Mouse (Mus musculus): ENCODE measurements around the gene Gm45713. TPM values are rescaled to one million over a fixed set of nuclear protein-coding genes. Genes with fewer than 3 reads are reported as not detected.
A peak's percentile ranks its signal among the peaks of the same experiment; 100 is the strongest.

The Gm45713 gene
- 0.52 and 0.86 TPM in 2 replicates for polyA plus RNA-seq (2015; fragmentation: Nextera tagmentation; extraction: Ambion mirVana)

DNA sequence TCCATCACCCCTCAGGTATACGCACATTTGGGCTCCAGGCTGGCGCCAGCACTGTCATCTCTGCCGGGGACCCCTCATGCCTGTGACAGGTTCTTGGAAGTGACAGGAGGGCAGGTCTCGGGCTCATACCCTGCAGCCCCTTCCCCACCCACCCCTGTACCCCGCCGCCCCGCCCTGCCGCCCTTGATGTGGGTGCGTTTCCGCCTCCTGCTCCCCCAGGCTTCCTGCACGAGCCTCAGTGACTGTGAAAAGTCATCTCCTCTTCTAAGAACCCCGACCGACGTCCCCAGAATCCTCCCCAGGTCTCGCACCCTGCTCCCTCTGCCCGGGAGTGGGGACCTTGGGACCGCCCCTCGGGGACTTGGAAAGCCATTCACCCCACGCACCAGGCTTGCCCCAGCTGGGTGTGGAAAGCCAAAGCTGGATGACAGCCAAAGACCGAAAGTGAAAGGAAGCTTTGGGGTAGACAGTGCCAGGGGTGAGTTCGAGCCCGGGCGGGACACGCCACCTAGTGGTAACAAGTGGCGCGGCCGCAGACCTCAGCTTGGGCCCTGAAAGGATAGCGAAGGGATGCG lies at the start of gene Gm45713, which contains the start of gene Flt3l:
Gene Gm45713, minus strand, starts transcription at position 239 of the 575 bp plus-strand sequence.
Gene Flt3l, minus strand, starts transcription at position 440 of the 575 bp plus-strand sequence.

DNA sequence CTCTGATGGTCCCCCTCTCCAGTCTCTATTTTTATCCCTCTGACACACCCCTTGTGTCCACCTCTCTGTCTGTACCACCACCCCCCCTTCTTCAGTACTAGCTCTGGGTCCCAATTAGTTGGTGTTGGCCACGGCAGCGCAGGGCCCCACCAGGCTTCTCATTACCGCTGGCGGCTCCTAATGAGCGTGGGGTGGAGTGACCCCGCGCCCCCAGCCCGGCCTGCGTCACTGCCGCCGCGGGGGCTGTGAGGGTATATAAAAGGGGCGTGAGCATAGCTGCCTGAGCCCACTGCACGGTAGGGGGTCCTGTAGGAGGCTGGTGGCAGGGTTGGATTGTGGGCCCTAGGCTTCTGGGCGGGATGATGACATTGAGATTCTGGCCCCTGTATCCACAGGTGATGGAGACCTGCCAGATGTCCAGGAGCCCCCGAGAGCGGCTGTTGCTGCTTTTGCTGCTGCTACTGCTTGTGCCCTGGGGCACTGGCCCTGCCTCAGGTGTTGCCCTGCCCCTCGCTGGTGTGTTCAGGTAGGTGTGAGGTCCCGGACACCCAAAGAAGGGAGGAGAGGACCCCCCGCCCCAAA lies 45.0 kb upstream of the Gm45713 start, which contains the start of gene Pth2:
Gene Pth2, plus strand, starts transcription at position 100 of the 582 bp plus-strand sequence.

DNA sequence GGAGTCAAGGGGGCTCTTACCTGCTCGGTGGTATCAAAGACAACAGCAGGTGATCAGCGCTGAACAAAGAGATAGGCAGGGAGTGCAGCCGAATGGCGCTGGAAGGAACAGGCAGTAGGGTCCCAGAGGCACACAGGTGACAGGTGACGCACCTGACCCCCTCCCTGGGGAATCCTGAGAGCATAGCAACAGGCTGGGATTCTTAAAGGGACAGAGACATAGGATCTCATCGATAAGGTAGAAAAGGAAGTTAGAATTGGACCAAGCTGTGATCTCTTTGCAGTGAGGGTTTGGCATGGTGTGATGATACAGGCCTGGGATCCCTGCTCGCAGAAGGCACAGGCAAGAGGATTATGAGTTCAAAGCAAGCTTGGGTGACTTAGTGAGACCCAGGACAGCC lies 43.4 kb upstream of the Gm45713 start, which contains the start of gene Gfy:
Gene Gfy, minus strand, starts transcription at position 101 of the 400 bp plus-strand sequence.

DNA sequence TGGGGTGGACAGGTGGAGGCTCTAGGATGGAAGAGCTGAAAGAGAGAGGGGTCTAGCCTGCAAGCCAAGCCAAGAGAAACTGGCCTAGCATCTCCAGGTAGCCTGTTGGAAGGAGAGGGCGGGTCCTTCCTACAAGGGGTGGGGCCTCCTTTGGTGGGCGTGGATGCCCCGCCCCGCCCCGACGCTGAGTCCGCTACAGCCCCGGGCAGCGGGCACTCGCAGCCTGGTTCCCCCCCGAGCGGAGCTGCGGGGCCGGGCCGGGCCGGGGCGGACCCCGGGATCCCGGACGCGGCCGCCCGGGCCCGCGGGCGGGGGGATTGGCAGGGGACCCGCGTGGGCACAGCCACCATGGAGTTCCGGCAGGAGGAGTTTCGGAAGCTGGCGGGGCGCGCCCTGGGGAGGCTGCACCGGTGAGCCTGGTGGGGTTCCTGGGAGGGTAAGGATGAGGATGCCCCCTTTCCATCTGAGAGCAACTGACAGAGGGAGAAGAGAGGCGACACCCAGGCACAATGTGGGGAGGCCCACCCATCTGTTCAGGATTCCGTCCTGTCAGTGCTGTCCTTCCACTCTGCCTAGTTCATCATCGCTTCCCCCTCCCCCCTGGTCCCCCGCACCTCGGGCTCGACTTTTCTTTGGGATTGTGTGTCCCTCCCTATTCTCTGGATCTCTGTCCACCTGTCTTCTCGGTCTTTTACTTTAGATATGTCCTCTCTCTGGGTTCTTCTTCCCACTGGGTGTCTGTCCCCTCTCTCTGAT lies 27.9 kb upstream of the Gm45713 start, which contains the start of gene Slc17a7:
Gene Slc17a7, plus strand, starts transcription at position 215 of the 756 bp plus-strand sequence.

DNA sequence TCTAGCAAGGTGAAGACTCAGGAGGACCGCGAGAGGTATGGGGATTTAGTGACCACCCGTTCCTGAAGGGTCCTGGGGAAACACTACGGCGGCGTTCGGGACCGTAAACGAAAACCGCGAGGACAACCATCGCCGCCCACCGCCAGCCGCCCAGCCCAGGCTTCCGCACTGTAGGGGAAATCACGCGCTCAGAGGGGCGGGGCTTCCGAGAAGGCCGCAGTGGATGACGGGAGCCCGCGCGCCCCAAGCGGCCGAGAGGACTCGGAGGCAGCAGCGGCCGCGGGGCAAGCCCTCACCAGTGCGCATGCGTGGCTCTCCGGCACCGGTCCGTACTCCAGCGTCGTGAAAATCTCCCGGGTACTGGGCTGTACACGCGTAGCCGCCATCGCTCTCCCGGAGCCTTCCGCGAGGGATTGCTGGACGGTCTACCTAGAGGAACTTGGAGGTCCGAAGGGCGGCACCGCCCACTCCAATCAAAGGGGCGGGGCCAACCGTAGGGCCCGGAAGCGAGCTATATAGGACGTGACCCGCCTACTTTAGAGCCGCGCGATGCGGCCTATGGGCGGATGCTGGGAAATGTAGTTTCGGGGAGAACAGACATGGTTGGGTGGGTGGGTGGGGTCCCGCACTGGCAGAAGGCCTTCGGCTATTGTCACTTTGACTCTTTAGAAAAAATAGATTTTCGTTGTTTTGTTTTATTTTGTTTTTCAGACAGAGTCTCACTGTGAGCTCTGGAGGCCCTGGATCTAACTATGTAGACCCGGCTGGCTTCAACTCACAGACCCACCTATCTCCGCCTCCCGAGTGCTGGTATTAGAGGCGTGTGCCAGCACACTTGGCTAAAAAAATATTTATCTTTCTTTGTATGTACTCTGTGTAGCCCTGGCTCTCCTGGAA lies 18.3 kb upstream of the Gm45713 start, which contains the start of the genes Pih1d1 and Aldh16a1:
Gene Pih1d1, plus strand, starts transcription at position 208 of the 897 bp plus-strand sequence.
Gene Aldh16a1, minus strand, starts transcription at position 489 of the 897 bp plus-strand sequence.

DNA sequence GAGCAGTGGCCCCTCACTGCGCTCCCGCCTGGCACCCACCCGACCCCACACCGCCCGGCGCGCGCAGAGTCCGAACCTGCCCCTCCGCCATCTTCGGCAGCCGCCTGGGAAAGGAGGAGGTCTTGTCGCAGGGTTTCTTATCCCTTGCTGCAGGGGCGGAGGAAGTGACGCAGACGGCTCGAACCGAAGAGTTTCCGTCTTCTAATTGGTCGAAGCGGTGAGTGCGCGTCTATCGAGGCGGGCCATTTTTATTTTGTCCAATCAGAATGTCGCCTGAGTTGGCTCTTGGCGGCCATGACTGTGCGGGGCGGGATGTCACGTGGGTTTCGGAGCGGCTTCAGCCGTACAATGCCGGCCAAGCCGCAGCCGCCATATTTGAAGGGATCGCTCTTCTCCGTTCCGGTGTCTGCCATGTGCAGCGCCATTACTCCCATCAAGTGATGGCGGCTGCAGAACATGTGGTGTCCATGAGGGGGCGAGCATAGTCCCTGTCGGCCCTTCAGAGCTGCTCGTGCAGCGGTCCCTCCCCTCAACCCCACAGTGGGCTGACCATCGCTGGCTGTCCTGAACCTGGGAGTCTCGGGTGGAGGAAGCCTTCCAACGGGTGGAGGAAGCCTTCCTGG lies 7.3 kb downstream of the Gm45713 start, which contains the start of gene Rpl13a:
Gene Rpl13a, minus strand, starts transcription at position 138 of the 623 bp plus-strand sequence.

DNA sequence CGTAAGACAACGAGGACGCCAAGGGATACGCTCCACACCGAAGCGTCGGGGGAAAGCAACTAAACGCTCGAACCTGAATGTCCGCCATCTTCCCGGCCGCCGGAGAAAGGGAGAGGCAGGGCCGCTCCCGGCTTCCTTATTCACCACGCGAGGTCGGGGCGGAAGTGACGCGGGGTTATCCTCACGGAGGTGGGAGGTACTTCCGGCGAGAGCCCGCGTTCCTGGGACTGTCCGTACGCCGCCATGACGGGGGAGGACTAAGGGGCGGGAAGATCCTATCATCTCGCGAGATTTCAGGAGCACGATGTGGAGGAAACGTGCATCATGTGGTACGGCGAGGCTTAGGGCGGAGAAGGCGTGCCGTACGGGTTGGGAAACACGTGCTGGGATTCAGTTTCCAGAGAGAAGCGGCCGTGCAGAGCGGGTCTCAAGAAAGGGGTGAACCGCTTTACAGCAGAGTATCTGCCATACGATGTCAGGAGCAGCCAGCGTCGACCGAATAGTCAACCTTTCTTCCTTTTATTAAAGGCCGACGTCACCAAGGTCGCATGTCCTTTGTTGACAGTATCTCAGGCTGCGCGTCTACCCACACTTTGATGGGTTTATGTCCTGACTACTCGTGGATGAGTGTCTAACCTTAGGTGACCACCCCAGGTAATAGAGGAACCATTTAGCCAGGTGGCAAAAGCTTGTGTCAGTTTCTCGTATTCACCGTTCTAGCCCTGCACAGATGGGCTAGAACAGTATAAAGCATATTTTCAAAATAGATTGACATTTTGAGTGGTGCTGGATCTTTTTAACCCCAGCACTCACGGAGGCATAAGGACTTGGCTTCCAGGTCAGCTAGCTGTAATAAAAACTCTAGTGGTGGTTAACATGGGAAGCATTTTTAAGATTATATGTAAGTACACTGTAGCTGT lies 11.5 kb downstream of the Gm45713 start, which contains the start of gene Rps11:
Gene Rps11, minus strand, starts transcription at position 216 of the 920 bp plus-strand sequence.

DNA sequence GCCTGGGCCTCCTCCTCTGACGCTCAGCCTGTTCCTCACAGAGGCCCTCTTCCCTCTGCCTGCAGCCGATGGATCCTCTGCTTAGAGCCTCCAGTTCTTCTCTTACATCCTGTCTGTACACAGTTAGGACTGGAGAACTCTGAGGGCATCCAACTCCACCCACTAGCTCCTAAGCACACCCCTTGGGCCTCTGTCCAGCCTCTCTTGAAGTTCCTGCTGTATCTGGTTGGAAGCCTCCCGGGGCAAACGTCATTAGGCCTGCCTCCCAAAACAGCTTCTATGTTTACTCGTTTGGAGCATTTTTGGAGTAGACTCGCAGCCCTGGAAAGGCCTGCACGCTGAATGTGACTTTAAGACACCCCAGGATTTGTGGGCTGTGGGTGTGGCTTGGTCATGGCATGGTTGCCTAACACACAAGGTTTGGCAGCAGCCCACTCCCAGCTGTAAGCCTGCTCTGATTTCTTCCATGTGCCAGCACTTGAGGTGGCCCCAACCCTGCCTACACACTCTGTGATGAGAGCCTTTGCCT lies 32.3 kb downstream of the Gm45713 start, which contains the start of gene Fcgrt:
Gene Fcgrt, minus strand, starts transcription at position 200 of the 529 bp plus-strand sequence.

DNA sequence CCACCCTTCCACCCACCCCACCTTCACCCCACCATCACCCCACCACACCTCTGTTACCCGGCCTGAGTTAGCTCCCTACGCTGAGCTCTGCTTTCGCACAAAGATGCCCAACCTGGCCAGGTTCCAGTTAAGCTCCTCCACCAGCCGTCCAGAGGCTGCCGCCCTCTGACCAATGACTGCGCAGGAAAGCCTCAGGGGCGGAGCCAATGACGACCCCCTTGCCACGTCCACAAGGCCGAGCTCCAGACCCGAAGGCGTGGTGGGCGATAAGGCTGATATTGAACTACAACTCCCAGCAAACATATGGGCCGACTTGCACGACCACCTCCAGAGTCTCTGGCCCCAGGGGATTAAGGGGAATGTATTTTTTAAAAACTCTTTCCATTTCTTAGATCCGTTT lies 44.0 kb downstream of the Gm45713 start, which contains the start of gene Rcn3:
Gene Rcn3, minus strand, starts transcription at position 174 of the 400 bp plus-strand sequence.

MicroRNAs within 50 kb of the gene (microRNA counts, 519-probe panel; counts per million panel counts)
- 2,628 counts per million, percentile 69 among the panel's probes with 10 or more counts for microRNA mmu-miR-150

Small RNA genes lying within 50 kb of the gene (microRNA-seq; reads per million reads assigned to microRNA genes)
- gene Mir150 = 28.6 to 49.7 reads per million in 2 experiments
- 2.6 to 11.9 reads per million in 2 experiments for gene Mir5121
- 0 reads per million in 2 experiments for gene Mir7055

Other genes starting within 250 kb of the Gm45713 start
- gene Med25, start 243.5 kb downstream of the Gm45713 start, polyA plus RNA-seq (2015; fragmentation: Nextera tagmentation; extraction: Ambion mirVana) = 58.9 and 61.2 TPM in 2 replicates
- gene Fuz, start 240.2 kb downstream of the Gm45713 start, polyA plus RNA-seq (2015; fragmentation: Nextera tagmentation; extraction: Ambion mirVana) = 17.2 and 18.5 TPM in 2 replicates
- gene Ap2a1, start 206.7 kb downstream of the Gm45713 start, polyA plus RNA-seq (2015; fragmentation: Nextera tagmentation; extraction: Ambion mirVana) = 39.7 and 41.5 TPM in 2 replicates
- gene Tsks, start 193.0 kb downstream of the Gm45713 start, polyA plus RNA-seq (2015; fragmentation: Nextera tagmentation; extraction: Ambion mirVana) = 0.10 and 0.15 TPM in 2 replicates
- 7.1 and 8.2 TPM in 2 replicates for gene Cpt1c, start 161.4 kb downstream of the Gm45713 start, polyA plus RNA-seq (2015; fragmentation: Nextera tagmentation; extraction: Ambion mirVana)
- gene Prmt1, start 149.7 kb downstream of the Gm45713 start, polyA plus RNA-seq (2015; fragmentation: Nextera tagmentation; extraction: Ambion mirVana) = 287 and 322 TPM in 2 replicates
- 46.8 and 50.0 TPM in 2 replicates for gene Irf3, start 138.6 kb downstream of the Gm45713 start, polyA plus RNA-seq (2015; fragmentation: Nextera tagmentation; extraction: Ambion mirVana)
- gene Bcl2l12, start 137.5 kb downstream of the Gm45713 start, polyA plus RNA-seq (2015; fragmentation: Nextera tagmentation; extraction: Ambion mirVana) = 24.3 and 26.6 TPM in 2 replicates
- gene Scaf1, start 119.9 kb downstream of the Gm45713 start, polyA plus RNA-seq (2015; fragmentation: Nextera tagmentation; extraction: Ambion mirVana) = 19.9 and 21.5 TPM in 2 replicates
- 165 and 172 TPM in 2 replicates for gene Rras, start 118.3 kb downstream of the Gm45713 start, polyA plus RNA-seq (2015; fragmentation: Nextera tagmentation; extraction: Ambion mirVana)
- 5.4 and 6.6 TPM in 2 replicates for gene Prr12, start 83.3 kb downstream of the Gm45713 start, polyA plus RNA-seq (2015; fragmentation: Nextera tagmentation; extraction: Ambion mirVana)
- 44.0 and 45.1 TPM in 2 replicates for gene Nosip, start 73.8 kb downstream of the Gm45713 start, polyA plus RNA-seq (2015; fragmentation: Nextera tagmentation; extraction: Ambion mirVana)
- 20.2 and 23.5 TPM in 2 replicates for gene Prrg2, start 73.6 kb downstream of the Gm45713 start, polyA plus RNA-seq (2015; fragmentation: Nextera tagmentation; extraction: Ambion mirVana)
- 177 and 263 TPM in 2 replicates for gene Rcn3, start 44.0 kb downstream of the Gm45713 start, polyA plus RNA-seq (2015; fragmentation: Nextera tagmentation; extraction: Ambion mirVana)
- 95.2 and 152 TPM in 2 replicates for gene Fcgrt, start 32.4 kb downstream of the Gm45713 start, polyA plus RNA-seq (2015; fragmentation: Nextera tagmentation; extraction: Ambion mirVana)
- gene Rps11, start 11.8 kb downstream of the Gm45713 start, polyA plus RNA-seq (2015; fragmentation: Nextera tagmentation; extraction: Ambion mirVana) = 745 and 781 TPM in 2 replicates
- gene Rpl13a, start 7.5 kb downstream of the Gm45713 start, polyA plus RNA-seq (2015; fragmentation: Nextera tagmentation; extraction: Ambion mirVana) = 925 and 1,005 TPM in 2 replicates
- gene Flt3l, start 201 bp upstream of the Gm45713 start, polyA plus RNA-seq (2015; fragmentation: Nextera tagmentation; extraction: Ambion mirVana) = 1.0 and 2.3 TPM in 2 replicates
- 50.8 and 52.5 TPM in 2 replicates for gene Pih1d1, start 18.1 kb upstream of the Gm45713 start, polyA plus RNA-seq (2015; fragmentation: Nextera tagmentation; extraction: Ambion mirVana)
- 18.4 and 21.6 TPM in 2 replicates for gene Aldh16a1, start 18.4 kb upstream of the Gm45713 start, polyA plus RNA-seq (2015; fragmentation: Nextera tagmentation; extraction: Ambion mirVana)
- 0.22 and 0.46 TPM in 2 replicates for gene Slc17a7, start 27.7 kb upstream of the Gm45713 start, polyA plus RNA-seq (2015; fragmentation: Nextera tagmentation; extraction: Ambion mirVana)
- 0.15 TPM in 1 of 2 replicates, not detected in the other for gene Gfy, start 43.3 kb upstream of the Gm45713 start, polyA plus RNA-seq (2015; fragmentation: Nextera tagmentation; extraction: Ambion mirVana)
- not detected in 2 replicates for gene Pth2, start 44.8 kb upstream of the Gm45713 start, polyA plus RNA-seq (2015; fragmentation: Nextera tagmentation; extraction: Ambion mirVana)
- 1.0 and 2.0 TPM in 2 replicates for gene Ccdc155, start 68.7 kb upstream of the Gm45713 start, polyA plus RNA-seq (2015; fragmentation: Nextera tagmentation; extraction: Ambion mirVana)
- gene Dkkl1, start 75.9 kb upstream of the Gm45713 start, polyA plus RNA-seq (2015; fragmentation: Nextera tagmentation; extraction: Ambion mirVana) = 0.23 and 6.5 TPM in 2 replicates
- gene Tead2, start 79.5 kb upstream of the Gm45713 start, polyA plus RNA-seq (2015; fragmentation: Nextera tagmentation; extraction: Ambion mirVana) = 28.9 and 29.6 TPM in 2 replicates
- 3.6 and 5.9 TPM in 2 replicates for gene Cd37, start 102.9 kb upstream of the Gm45713 start, polyA plus RNA-seq (2015; fragmentation: Nextera tagmentation; extraction: Ambion mirVana)
- not detected in 2 replicates for gene Slc6a16, start 104.9 kb upstream of the Gm45713 start, polyA plus RNA-seq (2015; fragmentation: Nextera tagmentation; extraction: Ambion mirVana)
- gene Slc6a21, start 141.3 kb upstream of the Gm45713 start, polyA plus RNA-seq (2015; fragmentation: Nextera tagmentation; extraction: Ambion mirVana) = not detected in 2 replicates
- 15.3 and 15.4 TPM in 2 replicates for gene Trpm4, start 197.5 kb upstream of the Gm45713 start, polyA plus RNA-seq (2015; fragmentation: Nextera tagmentation; extraction: Ambion mirVana)
- 94.0 and 120 TPM in 2 replicates for gene Hrc, start 199.1 kb upstream of the Gm45713 start, polyA plus RNA-seq (2015; fragmentation: Nextera tagmentation; extraction: Ambion mirVana)
- 3.2 and 4.0 TPM in 2 replicates for gene Ppfia3, start 230.8 kb upstream of the Gm45713 start, polyA plus RNA-seq (2015; fragmentation: Nextera tagmentation; extraction: Ambion mirVana)
- 1.5 and 2.0 TPM in 2 replicates for gene Lin7b, start 234.4 kb upstream of the Gm45713 start, polyA plus RNA-seq (2015; fragmentation: Nextera tagmentation; extraction: Ambion mirVana)

Measured in skeletal muscle tissue, postnatal 0 days (tissue).